Mouse (Mus musculus): Measurements from ENCODE around the gene Tmem179b. TPM values are rescaled to one million over a fixed set of nuclear protein-coding genes. Genes with fewer than 3 reads are reported as not detected.
A peak's percentile ranks its signal among the peaks of the same experiment; 100 is the strongest.

Tmem179b gene
- polyA plus RNA-seq, 1 experiment from 2014 or later = 96.6 TPM

DNA sequence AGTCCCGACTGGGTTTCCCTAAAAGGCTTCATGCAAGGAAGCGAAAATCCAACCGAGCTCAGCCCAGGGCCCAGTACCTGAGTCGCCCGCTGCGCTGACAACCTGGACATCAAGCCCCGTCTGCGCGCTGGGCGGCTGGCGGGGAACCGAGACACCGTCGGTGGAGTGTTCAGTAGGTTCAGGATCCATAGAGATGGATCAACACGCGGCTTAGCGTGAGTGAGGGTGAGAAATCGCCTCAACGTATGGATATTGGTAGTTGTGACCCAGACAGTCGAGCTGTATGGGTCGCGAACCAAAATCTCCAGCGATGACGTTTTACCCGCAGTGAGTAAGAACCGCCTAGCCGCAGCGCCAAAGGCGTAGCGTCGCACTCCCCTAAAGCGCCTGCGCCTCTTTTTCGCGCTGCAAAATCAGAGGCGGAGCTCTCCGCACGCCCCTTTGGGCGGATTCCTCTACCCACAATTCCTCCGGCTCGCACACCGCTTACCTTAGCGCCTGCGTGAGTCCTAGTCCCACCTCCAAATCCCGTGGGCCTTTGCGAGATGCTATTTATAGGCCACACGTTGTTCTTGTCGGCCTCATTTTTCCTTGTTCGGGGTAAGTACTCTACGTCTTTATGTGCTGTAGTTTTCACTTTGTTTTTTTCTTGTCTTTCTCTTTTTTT lies 51.2 kb downstream of the Tmem179b start, which contains the start of gene Slc3a2:
TSS of gene Slc3a2 (minus strand) at position 463 of the 667 bp plus-strand sequence.
- under 1% methylated on average over 50 of the region's 50 CpGs for WGBS
- Histone ChIP-seq H3K9me3 (ENCODE audit: control insufficient read depth, low read length) (no peaks in the 10 kb centered on the region), H3K4me3 (ENCODE audit: low read depth, low read length) (peak within 1 kb of the TSS; percentile 88), H3K27ac (ENCODE audit: low read depth) (peak within 1 kb of the TSS; percentile 97), H3K4me1 (replicated peaks; ENCODE audit: control insufficient read depth, insufficient read depth, low read length) (peaks cover 29% of the 10 kb centered on the region), H3K4me2 (ENCODE audit: low read length) (peak within 1 kb of the TSS; percentile 84), H3K9ac (ENCODE audit: low read length) (peak within 1 kb of the TSS; percentile 99), H3K27me3 (replicated peaks; ENCODE audit: control insufficient read depth, insufficient read depth, low read length) (no peaks in the 10 kb centered on the region), H3K36me3 (ENCODE audit: control insufficient read depth, insufficient read depth, low read length) (peaks cover 29% of the 10 kb centered on the region)
- ATAC-seq (replicated peaks; ENCODE audit: low FRiP score, low TSS enrichment, low read depth) (peak; percentile 93), DNase-seq (ENCODE audit: low spot score) (peak; percentile 95)

DNA sequence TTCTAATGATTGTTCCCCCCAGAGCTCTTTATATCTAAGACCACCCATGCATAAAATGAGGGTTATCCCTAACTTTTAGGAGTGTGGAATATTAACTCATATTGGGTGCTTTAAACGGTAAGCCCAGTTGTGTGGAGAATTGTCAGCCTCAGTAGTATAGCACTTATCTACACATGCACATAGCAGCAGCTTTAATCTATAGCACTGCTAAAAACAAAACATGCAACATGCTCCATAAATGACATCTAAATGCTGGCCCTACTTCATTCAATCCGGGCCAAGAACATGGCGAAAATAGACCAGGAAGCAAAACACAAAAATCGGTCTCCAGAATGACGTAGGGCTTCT lies 51.7 kb downstream of the Tmem179b start:
- ATAC-seq (replicated peaks; ENCODE audit: low FRiP score, low TSS enrichment, low read depth) = no peak; the same call in 1 of the 2 replicates

More for the DNA sequence above, 51.7 kb downstream of the Tmem179b start:
- Histone ChIP-seq H3K27ac (ENCODE audit: low read depth) (peak overlapping the region; percentile 97), H3K4me3 (ENCODE audit: low read depth, low read length) (peak overlapping the region; percentile 88), H3K27me3 (replicated peaks; ENCODE audit: control insufficient read depth, insufficient read depth, low read length) (no peaks in the 10 kb centered on the region), H3K4me2 (ENCODE audit: low read length) (peak overlapping the region; percentile 84), H3K36me3 (ENCODE audit: control insufficient read depth, insufficient read depth, low read length) (peaks cover 29% of the 10 kb centered on the region), H3K9me3 (ENCODE audit: control insufficient read depth, low read length) (no peaks in the 10 kb centered on the region), H3K4me1 (replicated peaks; ENCODE audit: control insufficient read depth, insufficient read depth, low read length) (peaks cover 29% of the 10 kb centered on the region), H3K9ac (ENCODE audit: low read length) (peak overlapping the region; percentile 81)
- no peak for DNase-seq (ENCODE audit: low spot score)
- under 1% methylated on average over 5 of the region's 5 CpGs for WGBS

Small RNA genes lying within 50 kb of the gene (microRNA-seq; reads per million reads assigned to microRNA genes)
- gene Mir6992 = not detected

Other genes starting within 250 kb of the Tmem179b start
- 0.05 TPM in 2 replicates for gene Slc22a8, start 183.2 kb downstream of the Tmem179b start, polyA plus RNA-seq (2014; fragmentation: Nextera tagmentation; extraction: Ambion mirVana)
- gene Slc22a6, start 156.4 kb downstream of the Tmem179b start, polyA plus RNA-seq (2014; fragmentation: Nextera tagmentation; extraction: Ambion mirVana) = not detected in 2 replicates
- 0.26 and 0.44 TPM in 2 replicates for gene Chrm1, start 110.7 kb downstream of the Tmem179b start, polyA plus RNA-seq (2014; fragmentation: Nextera tagmentation; extraction: Ambion mirVana)
- gene Slc3a2, start 51.1 kb downstream of the Tmem179b start, polyA plus RNA-seq (2014; fragmentation: Nextera tagmentation; extraction: Ambion mirVana) = 121 and 126 TPM in 2 replicates
- gene Wdr74, start 38.6 kb downstream of the Tmem179b start, polyA plus RNA-seq (2014; fragmentation: Nextera tagmentation; extraction: Ambion mirVana) = 96.3 and 97.8 TPM in 2 replicates
- 0.90 and 1.3 TPM in 2 replicates for gene 1700092M07Rik, start 33.7 kb downstream of the Tmem179b start, polyA plus RNA-seq (2014; fragmentation: Nextera tagmentation; extraction: Ambion mirVana)
- 114 and 132 TPM in 2 replicates for gene Stx5a, start 33.1 kb downstream of the Tmem179b start, polyA plus RNA-seq (2014; fragmentation: Nextera tagmentation; extraction: Ambion mirVana)
- gene Nxf1, start 17.4 kb downstream of the Tmem179b start, polyA plus RNA-seq (2014; fragmentation: Nextera tagmentation; extraction: Ambion mirVana) = 168 and 172 TPM in 2 replicates
- gene Tmem223, start 3.5 kb downstream of the Tmem179b start, polyA plus RNA-seq (2014; fragmentation: Nextera tagmentation; extraction: Ambion mirVana) = 170 and 196 TPM in 2 replicates
- 17.2 and 18.9 TPM in 2 replicates for gene Taf6l, start 11.9 kb upstream of the Tmem179b start, polyA plus RNA-seq (2014; fragmentation: Nextera tagmentation; extraction: Ambion mirVana)
- gene Polr2g, start 24.1 kb upstream of the Tmem179b start, polyA plus RNA-seq (2014; fragmentation: Nextera tagmentation; extraction: Ambion mirVana) = 148 and 151 TPM in 2 replicates
- gene Zbtb3, start 28.1 kb upstream of the Tmem179b start, polyA plus RNA-seq (2014; fragmentation: Nextera tagmentation; extraction: Ambion mirVana) = 4.2 and 4.3 TPM in 2 replicates
- gene Ttc9c, start 44.9 kb upstream of the Tmem179b start, polyA plus RNA-seq (2014; fragmentation: Nextera tagmentation; extraction: Ambion mirVana) = 38.5 and 48.4 TPM in 2 replicates
- gene Hnrnpul2, start 45.5 kb upstream of the Tmem179b start, polyA plus RNA-seq (2014; fragmentation: Nextera tagmentation; extraction: Ambion mirVana) = 6.5 and 7.7 TPM in 2 replicates
- gene AC129217.1, start 55.3 kb upstream of the Tmem179b start, polyA plus RNA-seq (2014; fragmentation: Nextera tagmentation; extraction: Ambion mirVana) = not detected in 2 replicates
- 39.6 and 40.9 TPM in 2 replicates for gene Bscl2, start 63.0 kb upstream of the Tmem179b start, polyA plus RNA-seq (2014; fragmentation: Nextera tagmentation; extraction: Ambion mirVana)
- gene Gng3, start 64.7 kb upstream of the Tmem179b start, polyA plus RNA-seq (2014; fragmentation: Nextera tagmentation; extraction: Ambion mirVana) = 23.7 and 25.2 TPM in 2 replicates
- gene Lrrn4cl, start 76.3 kb upstream of the Tmem179b start, polyA plus RNA-seq (2014; fragmentation: Nextera tagmentation; extraction: Ambion mirVana) = 1.4 TPM in 2 replicates
- 162 and 166 TPM in 2 replicates for gene Ubxn1, start 97.0 kb upstream of the Tmem179b start, polyA plus RNA-seq (2014; fragmentation: Nextera tagmentation; extraction: Ambion mirVana)
- 57.1 and 63.9 TPM in 2 replicates for gene Uqcc3, start 106.5 kb upstream of the Tmem179b start, polyA plus RNA-seq (2014; fragmentation: Nextera tagmentation; extraction: Ambion mirVana)
- gene Lbhd1, start 109.3 kb upstream of the Tmem179b start, polyA plus RNA-seq (2014; fragmentation: Nextera tagmentation; extraction: Ambion mirVana) = 78.6 and 79.2 TPM in 2 replicates
- not detected in 2 replicates for gene Gm49403, start 109.5 kb upstream of the Tmem179b start, polyA plus RNA-seq (2014; fragmentation: Nextera tagmentation; extraction: Ambion mirVana)
- gene 1810009A15Rik, start 114.4 kb upstream of the Tmem179b start, polyA plus RNA-seq (2014; fragmentation: Nextera tagmentation; extraction: Ambion mirVana) = 92.8 and 95.9 TPM in 2 replicates
- gene Gm49416, start 114.5 kb upstream of the Tmem179b start, polyA plus RNA-seq (2014; fragmentation: Nextera tagmentation; extraction: Ambion mirVana) = not detected in 2 replicates
- gene Ints5, start 118.5 kb upstream of the Tmem179b start, polyA plus RNA-seq (2014; fragmentation: Nextera tagmentation; extraction: Ambion mirVana) = 37.5 and 44.5 TPM in 2 replicates
- gene Ganab, start 123.6 kb upstream of the Tmem179b start, polyA plus RNA-seq (2014; fragmentation: Nextera tagmentation; extraction: Ambion mirVana) = 89.8 and 96.4 TPM in 2 replicates
- 35.7 and 36.9 TPM in 2 replicates for gene B3gat3, start 145.9 kb upstream of the Tmem179b start, polyA plus RNA-seq (2014; fragmentation: Nextera tagmentation; extraction: Ambion mirVana)
- gene Rom1, start 154.9 kb upstream of the Tmem179b start, polyA plus RNA-seq (2014; fragmentation: Nextera tagmentation; extraction: Ambion mirVana) = 1.1 and 1.8 TPM in 2 replicates
- gene Eml3, start 155.1 kb upstream of the Tmem179b start, polyA plus RNA-seq (2014; fragmentation: Nextera tagmentation; extraction: Ambion mirVana) = 16.8 and 18.4 TPM in 2 replicates
- 40.3 and 40.7 TPM in 2 replicates for gene Mta2, start 167.4 kb upstream of the Tmem179b start, polyA plus RNA-seq (2014; fragmentation: Nextera tagmentation; extraction: Ambion mirVana)
- 33.3 and 33.5 TPM in 2 replicates for gene Tut1, start 179.4 kb upstream of the Tmem179b start, polyA plus RNA-seq (2014; fragmentation: Nextera tagmentation; extraction: Ambion mirVana)
- gene Eef1g, start 192.6 kb upstream of the Tmem179b start, polyA plus RNA-seq (2014; fragmentation: Nextera tagmentation; extraction: Ambion mirVana) = 501 and 531 TPM in 2 replicates
- gene Ahnak, start 214.8 kb upstream of the Tmem179b start, polyA plus RNA-seq (2014; fragmentation: Nextera tagmentation; extraction: Ambion mirVana) = 21.6 and 22.2 TPM in 2 replicates

Data from intestine, embryonic 14.5 days (tissue).